9 mouse cellular contexts compared by ENCODE assay signal in the genomic region with DNA sequence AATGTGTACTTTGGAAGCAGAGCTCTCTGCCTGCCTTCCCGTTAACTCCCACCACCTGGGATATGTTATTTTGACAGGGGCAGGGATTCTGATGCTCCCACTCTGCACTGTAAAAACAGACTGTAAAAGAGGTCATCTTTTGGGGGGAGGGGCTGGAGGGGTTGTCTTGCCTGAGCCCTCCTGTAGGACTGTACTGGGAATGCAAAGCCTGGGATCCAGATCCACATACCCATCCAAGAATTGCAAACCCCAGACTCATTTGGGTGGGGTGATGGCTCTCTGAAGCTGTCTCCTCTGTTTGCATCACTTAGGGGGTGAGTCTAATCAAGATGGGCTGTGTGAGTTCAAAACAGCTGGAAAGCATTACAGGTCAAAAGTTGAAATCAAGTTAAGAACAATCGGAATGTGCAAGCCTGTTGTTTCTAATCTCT.
DNase-seq lines count a peak whose midpoint lies in the region; ATAC-seq lines count a peak whose summit lies in the region.
"Had no signal": no experiment of that assay in that cellular context is flagged by ENCODE, and none has a peak within 500 bp of the region (broad histone marks: within the 10 kb centered on the region; RNA-seq: fewer than 3 reads in every experiment).

No protein-coding gene starts in this region.

- no peaks in the 10 kb centered on the region for H3K27me3 ChIP-seq in heart, embryonic 14.5 days (ENCODE audit: control insufficient read depth, insufficient read depth, low read length)
- H3K27me3 ChIP-seq in limb, embryonic 10.5 days (ENCODE audit: low read depth, poor library complexity, severe bottlenecking): no peaks in the 10 kb centered on the region
- H3K27me3 ChIP-seq in forebrain, embryonic 12.5 days: no peaks in the 10 kb centered on the region
- H3K27me3 ChIP-seq in midbrain, embryonic 13.5 days: no peaks in the 10 kb centered on the region
- H3K27me3 ChIP-seq: forebrain, embryonic 13.5 days had no signal

- H3K4me3 ChIP-seq in heart, embryonic 14.5 days (ENCODE audit: control insufficient read depth in 1 of 2, insufficient read depth in 1 of 2, low read depth in 1 of 2, low read length in 2 of 2): no peak overlapping the region
- H3K4me3 ChIP-seq in limb, embryonic 10.5 days: no peak overlapping the region
- no peak overlapping the region for H3K4me3 ChIP-seq in forebrain, embryonic 12.5 days (replicated peaks)
- no peak overlapping the region for H3K4me3 ChIP-seq in midbrain, embryonic 13.5 days (replicated peaks)
- H3K4me3 ChIP-seq: forebrain, embryonic 13.5 days had no signal

- DNase-seq in testis, postnatal 14 days (ENCODE audit: low spot score): peak; percentile 8
- DNase-seq in testis, postnatal 10 days (ENCODE audit: low spot score): no peak
- DNase-seq in limb, embryonic 10.5 days (ENCODE audit: low spot score): peak; percentile 52
- peak; percentile 78 for DNase-seq in yolk sac, embryonic 10.5 days (ENCODE audit: low spot score)

- WGBS in heart, embryonic 14.5 days: 10% methylated on average over 2 of the region's 2 CpGs
- 12% methylated on average over 2 of the region's 2 CpGs for WGBS in limb, embryonic 10.5 days
- 83% methylated on average over 2 of the region's 2 CpGs for WGBS in forebrain, embryonic 12.5 days
- WGBS in midbrain, embryonic 13.5 days: 73% methylated on average over 2 of the region's 2 CpGs

- peak overlapping the region in 1 of 2 experiments; percentile 34; a peak in 3 of 4 replicates for H3K27ac ChIP-seq in heart, embryonic 14.5 days (replicated peaks in 1 of 2; ENCODE audit: control insufficient read depth in 1 of 2, insufficient read depth in 1 of 2, low read depth in 2 of 2, low read length in 2 of 2)
- peak overlapping the region; percentile 57 for H3K27ac ChIP-seq in limb, embryonic 10.5 days
- no peak overlapping the region for H3K27ac ChIP-seq in forebrain, embryonic 12.5 days
- no peak overlapping the region for H3K27ac ChIP-seq in midbrain, embryonic 13.5 days
- H3K27ac ChIP-seq: forebrain, embryonic 13.5 days had no signal

- H3K4me2 ChIP-seq in heart, embryonic 14.5 days (ENCODE audit: low read length): no peak overlapping the region
- H3K4me2 ChIP-seq in forebrain, embryonic 12.5 days: no peak overlapping the region
- H3K4me2 ChIP-seq in midbrain, embryonic 13.5 days (replicated peaks): no peak overlapping the region
- H3K4me2 ChIP-seq: forebrain, embryonic 13.5 days had no signal

- no peaks in the 10 kb centered on the region for H3K9me3 ChIP-seq in heart, embryonic 14.5 days (ENCODE audit: control insufficient read depth, low read length)
- no peaks in the 10 kb centered on the region for H3K9me3 ChIP-seq in limb, embryonic 10.5 days (replicated peaks)
- no peaks in the 10 kb centered on the region for H3K9me3 ChIP-seq in forebrain, embryonic 12.5 days
- H3K9me3 ChIP-seq in midbrain, embryonic 13.5 days: no peaks in the 10 kb centered on the region
- H3K9me3 ChIP-seq: forebrain, embryonic 13.5 days had no signal

- H3K4me1 ChIP-seq in heart, embryonic 14.5 days (ENCODE audit: control insufficient read depth in 2 of 2, insufficient read depth in 2 of 2, low read length in 2 of 2): peaks cover 8 to 22% of the 10 kb centered on the region in 2 experiments
- peaks cover 24% of the 10 kb centered on the region for H3K4me1 ChIP-seq in limb, embryonic 10.5 days
- no peaks in the 10 kb centered on the region for H3K4me1 ChIP-seq in forebrain, embryonic 12.5 days
- no peaks in the 10 kb centered on the region for H3K4me1 ChIP-seq in midbrain, embryonic 13.5 days (replicated peaks)
- H3K4me1 ChIP-seq: forebrain, embryonic 13.5 days had no signal

- no peaks in the 10 kb centered on the region for H3K36me3 ChIP-seq in heart, embryonic 14.5 days (ENCODE audit: control insufficient read depth, insufficient read depth, low read length)
- no peaks in the 10 kb centered on the region for H3K36me3 ChIP-seq in limb, embryonic 10.5 days
- H3K36me3 ChIP-seq in forebrain, embryonic 12.5 days (replicated peaks): no peaks in the 10 kb centered on the region
- no peaks in the 10 kb centered on the region for H3K36me3 ChIP-seq in midbrain, embryonic 13.5 days

- peak; percentile 79 for ATAC-seq in heart, embryonic 14.5 days (ENCODE audit: insufficient number of reproducible peaks, insufficient read depth, low FRiP score, low read depth)
- ATAC-seq in frontal cortex, adult (ENCODE audit: low TSS enrichment): no peak
- ATAC-seq in forebrain, embryonic 12.5 days (ENCODE audit: low FRiP score): no peak
- ATAC-seq in midbrain, embryonic 13.5 days: no peak
- ATAC-seq: forebrain, embryonic 13.5 days had no signal

- no peak overlapping the region for H3K9ac ChIP-seq in heart, embryonic 14.5 days (ENCODE audit: low read length)
- no peak overlapping the region for H3K9ac ChIP-seq in forebrain, embryonic 12.5 days
- H3K9ac ChIP-seq in midbrain, embryonic 13.5 days (replicated peaks): no peak overlapping the region
- H3K9ac ChIP-seq: forebrain, embryonic 13.5 days had no signal
